Mouse (Mus musculus) kidney, postnatal 14 days (tissue): Measurements from ENCODE around the gene Dgkz.

Experiments
- DNase-seq: peaks from one replicate; pipeline ENCODE4 v3.0.0; 2022; ENCODE audit warnings: mixed read lengths

Gene Dgkz

GRCm38 (mm10) chr2:91916346-91916977, 59.2 kb downstream of the Dgkz start:
- no peak for DNase-seq

- no peak for DNase-seq
Measured at GRCm38 (mm10) chr2:91913328-91914110, 62.1 kb downstream of the Dgkz start.

- no peak for DNase-seq
Measured at GRCm38 (mm10) chr2:91912616-91913015, 63.0 kb downstream of the Dgkz start.

- DNase-seq = no peak
Measured at GRCm38 (mm10) chr2:91906141-91906540, 69.5 kb downstream of the Dgkz start.

GRCm38 (mm10) chr2:91904618-91905307, 70.9 kb downstream of the Dgkz start:
- no peak for DNase-seq

- no peak for DNase-seq
Measured at GRCm38 (mm10) chr2:91903171-91903925, 72.3 kb downstream of the Dgkz start.

- no peak for DNase-seq
Measured at GRCm38 (mm10) chr2:91902336-91902735, 73.3 kb downstream of the Dgkz start.

- DNase-seq = no peak
Measured at GRCm38 (mm10) chr2:91900431-91900830, 75.2 kb downstream of the Dgkz start.

GRCm38 (mm10) chr2:91899141-91899540, 76.5 kb downstream of the Dgkz start:
- DNase-seq = no peak

- DNase-seq = peak; percentile 13
Measured at GRCm38 (mm10) chr2:91897968-91898367, 77.7 kb downstream of the Dgkz start.

- DNase-seq = no peak
Measured at GRCm38 (mm10) chr2:91895401-91895800, 80.3 kb downstream of the Dgkz start.

- no peak for DNase-seq
Measured at GRCm38 (mm10) chr2:91894716-91895115, 80.9 kb downstream of the Dgkz start.

GRCm38 (mm10) chr2:91884616-91885015, 91.0 kb downstream of the Dgkz start:
- no peak for DNase-seq

- DNase-seq = no peak
Measured at GRCm38 (mm10) chr2:91883961-91884360, 91.7 kb downstream of the Dgkz start.
